Comparison of ENCODE assay signal across 8 mouse cellular contexts in genomic region chr7:19572926-19573775, GRCm38 (mm10). TPM values are rescaled to one million over a fixed set of nuclear protein-coding genes. Genes with fewer than 3 reads are reported as not detected.
DNase-seq lines count a peak whose midpoint lies in the region; ATAC-seq and TF ChIP-seq lines count a peak whose summit lies in the region.

No protein-coding gene starts in this region.

- under 1% methylated on average over 53 of the region's 53 CpGs for WGBS in forebrain, embryonic 10.5 days
- under 1% methylated on average over 53 of the region's 53 CpGs for WGBS in heart, postnatal 0 days
- WGBS in neural tube, embryonic 14.5 days, result under 1% methylated on average over 53 of the region's 53 CpGs

- peaks cover 31% of the 10 kb centered on the region for H3K36me3 ChIP-seq in forebrain, embryonic 10.5 days (replicated peaks)
- H3K36me3 ChIP-seq in heart, postnatal 0 days (replicated peaks; ENCODE audit: control insufficient read depth, insufficient read depth, low read length), result peaks cover 11% of the 10 kb centered on the region
- no peaks in the 10 kb centered on the region for H3K36me3 ChIP-seq in neural tube, embryonic 14.5 days (ENCODE audit: control insufficient read depth, insufficient read depth, low read length)

- H3K4me2 ChIP-seq in heart, postnatal 0 days (ENCODE audit: low read depth, low read length), result peak overlapping the region; percentile 73
- peak overlapping the region; percentile 92 for H3K4me2 ChIP-seq in neural tube, embryonic 14.5 days (ENCODE audit: low read depth, low read length)

- H3K9ac ChIP-seq in heart, postnatal 0 days (replicated peaks; ENCODE audit: low read depth, low read length), result peak overlapping the region; percentile 84
- H3K9ac ChIP-seq in neural tube, embryonic 14.5 days (replicated peaks; ENCODE audit: low read depth, low read length), result peak overlapping the region; percentile 76

- DNase-seq in CD8-positive naive resting alpha-beta T cell, adult 2 months (ENCODE audit: low read depth in 2 of 2, low spot score in 2 of 2), result peak; percentile 76 to 77
- DNase-seq in c-Kit-positive CD71-negative TER-119-negative erythroid progenitor cells, embryonic 14.5 days (ENCODE audit: low read depth), result peak; percentile 75
- DNase-seq in forebrain, embryonic 10.5 days (ENCODE audit: extremely low spot score, low spot score), result peak; percentile 84
- peak; percentile 79 for DNase-seq in heart, postnatal 0 days (ENCODE audit: low spot score)
- DNase-seq in kidney, postnatal 4 days, result peak; percentile 88 to 91
- peak; percentile 78 to 80 for DNase-seq in lung, adult 18-20 months
- peak; percentile 89 for DNase-seq in testis, postnatal 10 days (ENCODE audit: low spot score)

- peak overlapping the region; percentile 82 for H3K4me3 ChIP-seq in forebrain, embryonic 10.5 days
- H3K4me3 ChIP-seq in heart, postnatal 0 days (ENCODE audit: low read depth, low read length), result peak overlapping the region; percentile 76
- peak overlapping the region; percentile 66 for H3K4me3 ChIP-seq in neural tube, embryonic 14.5 days (ENCODE audit: low read depth, low read length)

- TF ChIP-seq EP300 in heart, postnatal 0 days (IDR thresholded peaks at IDR 0.05; ENCODE audit: low read depth), result no peak

- peaks cover 40% of the 10 kb centered on the region for H3K4me1 ChIP-seq in forebrain, embryonic 10.5 days
- peaks cover 20% of the 10 kb centered on the region for H3K4me1 ChIP-seq in heart, postnatal 0 days (ENCODE audit: control insufficient read depth, insufficient read depth)
- peaks cover 20% of the 10 kb centered on the region for H3K4me1 ChIP-seq in neural tube, embryonic 14.5 days (ENCODE audit: control insufficient read depth, insufficient read depth, low read length)

- ATAC-seq in heart, postnatal 0 days (ENCODE audit: insufficient read depth, low read depth), result peak; percentile 86
- ATAC-seq in neural tube, embryonic 14.5 days (ENCODE audit: low read depth), result peak; percentile 89

- peaks cover 40% of the 10 kb centered on the region for H3K27me3 ChIP-seq in forebrain, embryonic 10.5 days (ENCODE audit: poor library complexity, severe bottlenecking)
- peaks cover 18% of the 10 kb centered on the region for H3K27me3 ChIP-seq in heart, postnatal 0 days (ENCODE audit: control insufficient read depth, insufficient read depth, low read length)
- peaks cover 17% of the 10 kb centered on the region for H3K27me3 ChIP-seq in neural tube, embryonic 14.5 days (ENCODE audit: control insufficient read depth, insufficient read depth, low read length)

- no peaks in the 10 kb centered on the region for H3K9me3 ChIP-seq in forebrain, embryonic 10.5 days
- no peaks in the 10 kb centered on the region for H3K9me3 ChIP-seq in heart, postnatal 0 days (replicated peaks; ENCODE audit: control insufficient read depth, low read length)
- no peaks in the 10 kb centered on the region for H3K9me3 ChIP-seq in neural tube, embryonic 14.5 days (ENCODE audit: control insufficient read depth, low read length)

- peak overlapping the region; percentile 93 for H3K27ac ChIP-seq in forebrain, embryonic 10.5 days
- H3K27ac ChIP-seq in heart, postnatal 0 days (ENCODE audit: low read depth), result peak overlapping the region; percentile 88
- H3K27ac ChIP-seq in neural tube, embryonic 14.5 days (ENCODE audit: low read depth, low read length), result 0 out of 2 replicates have a peak overlapping the region, but pooled peaks have one; percentile 46

- no peak for TF ChIP-seq CTCF in heart, postnatal 0 days (IDR thresholded peaks at IDR 0.05; ENCODE audit: low read depth)

RNA-seq across cellular contexts. Expression of gene Zfp296, which starts 3.9 kb away (rescaled TPM):
- polyA plus RNA-seq in forebrain, embryonic 10.5 days (2016; fragmentation: Nextera tagmentation; extraction: Ambion mirVana), result 0.30 and 0.47 TPM in 2 replicates
- total RNA-seq in heart, postnatal 0 days (2014; rRNA removed; ENCODE audit: low replicate concordance), result 0.12 and 3.6 TPM in 2 replicates
- polyA plus RNA-seq in heart, postnatal 0 days (2015; fragmentation: Nextera tagmentation; extraction: Ambion mirVana), result 0.12 and 0.15 TPM in 2 replicates
- 0.13 and 0.27 TPM in 2 replicates for polyA plus RNA-seq in neural tube, embryonic 14.5 days (2014; fragmentation: Nextera tagmentation; extraction: Ambion mirVana)

RNA-seq across cellular contexts. Expression of gene Gemin7, which starts 4.2 kb away (rescaled TPM):
- polyA plus RNA-seq in forebrain, embryonic 10.5 days (2016; fragmentation: Nextera tagmentation; extraction: Ambion mirVana), result 180 and 186 TPM in 2 replicates
- 63.2 and 67.3 TPM in 2 replicates for total RNA-seq in heart, postnatal 0 days (2014; rRNA removed; ENCODE audit: low replicate concordance)
- polyA plus RNA-seq in heart, postnatal 0 days (2015; fragmentation: Nextera tagmentation; extraction: Ambion mirVana), result 114 and 115 TPM in 2 replicates
- 150 and 153 TPM in 2 replicates for polyA plus RNA-seq in neural tube, embryonic 14.5 days (2014; fragmentation: Nextera tagmentation; extraction: Ambion mirVana)

RNA-seq across cellular contexts. Expression of gene Ppp1r37, which starts 10.3 kb away (rescaled TPM):
- polyA plus RNA-seq in forebrain, embryonic 10.5 days (2016; fragmentation: Nextera tagmentation; extraction: Ambion mirVana), result 20.2 and 22.2 TPM in 2 replicates
- total RNA-seq in heart, postnatal 0 days (2014; rRNA removed; ENCODE audit: low replicate concordance), result 40.6 and 53.3 TPM in 2 replicates
- polyA plus RNA-seq in heart, postnatal 0 days (2015; fragmentation: Nextera tagmentation; extraction: Ambion mirVana), result 11.4 and 12.6 TPM in 2 replicates
- polyA plus RNA-seq in neural tube, embryonic 14.5 days (2014; fragmentation: Nextera tagmentation; extraction: Ambion mirVana), result 8.1 and 15.8 TPM in 2 replicates

RNA-seq across cellular contexts. Expression of gene Clasrp, which starts 31.1 kb away (rescaled TPM):
- polyA plus RNA-seq in forebrain, embryonic 10.5 days (2016; fragmentation: Nextera tagmentation; extraction: Ambion mirVana), result 53.6 and 54.0 TPM in 2 replicates
- total RNA-seq in heart, postnatal 0 days (2014; rRNA removed; ENCODE audit: low replicate concordance), result 18.9 and 75.2 TPM in 2 replicates
- 13.4 and 17.5 TPM in 2 replicates for polyA plus RNA-seq in heart, postnatal 0 days (2015; fragmentation: Nextera tagmentation; extraction: Ambion mirVana)
- polyA plus RNA-seq in neural tube, embryonic 14.5 days (2014; fragmentation: Nextera tagmentation; extraction: Ambion mirVana), result 49.7 and 51.3 TPM in 2 replicates

RNA-seq across cellular contexts. Expression of gene Nkpd1, which starts 55.5 kb away (rescaled TPM):
- polyA plus RNA-seq in forebrain, embryonic 10.5 days (2016; fragmentation: Nextera tagmentation; extraction: Ambion mirVana), result 0.06 and 0.12 TPM in 2 replicates
- total RNA-seq in heart, postnatal 0 days (2014; rRNA removed; ENCODE audit: low replicate concordance), result not detected in 2 replicates
- not detected in 2 replicates for polyA plus RNA-seq in heart, postnatal 0 days (2015; fragmentation: Nextera tagmentation; extraction: Ambion mirVana)
- 0.52 and 1.2 TPM in 2 replicates for polyA plus RNA-seq in neural tube, embryonic 14.5 days (2014; fragmentation: Nextera tagmentation; extraction: Ambion mirVana)

Comparison
In these comparisons a context has a peak if more than half of its experiments do, and no peak if none do; other contexts are left out.
1. Peak in every context shown above with its lines: DNase-seq, ATAC-seq, H3K4me3 ChIP-seq and H3K27ac ChIP-seq.